ENCODE assay signal across 8 mouse cellular contexts in genomic region chr11:86201901-86202675, GRCm38 (mm10). TPM values are rescaled to one million over a fixed set of nuclear protein-coding genes. Genes with fewer than 3 reads are reported as not detected.
DNase-seq lines count a peak whose midpoint lies in the region; ATAC-seq and TF ChIP-seq lines count a peak whose summit lies in the region.

No protein-coding gene starts in this region.

- TF ChIP-seq POLR2A in kidney, adult 2 months (IDR thresholded peaks at IDR 0.05; ENCODE audit: low read depth, low read length), result no peak
- TF ChIP-seq POLR2A in bone marrow macrophage, adult 2 months (IDR thresholded peaks at IDR 0.05; ENCODE audit: borderline replicate concordance, low read depth, low read length), result no peak

- H3K9ac ChIP-seq in stomach, embryonic 16.5 days (ENCODE audit: low read length), result peak overlapping the region; percentile 89

- H3K4me2 ChIP-seq in stomach, embryonic 16.5 days (ENCODE audit: low read depth, low read length), result peak overlapping the region; percentile 62

- intact Hi-C loops in left cerebral cortex, postnatal 36 days (cut with DNase I), result no loop called here

- no peak for TF ChIP-seq CTCF in kidney, adult 2 months (conservative IDR thresholded peaks at IDR 0.05; ENCODE audit: insufficient read depth, insufficient read length, low read depth, low read length)
- TF ChIP-seq CTCF in bone marrow macrophage, adult 2 months (IDR thresholded peaks at IDR 0.05; ENCODE audit: low read depth, low read length), result no peak

- peak overlapping the region; percentile 39 for H3K27ac ChIP-seq in kidney, adult 2 months (ENCODE audit: insufficient read depth, low read depth, low read length)
- peak overlapping the region; percentile 88 for H3K27ac ChIP-seq in bone marrow macrophage, adult 2 months (ENCODE audit: insufficient read depth, low read depth, low read length)
- peak overlapping the region; percentile 95 for H3K27ac ChIP-seq in forebrain, embryonic 10.5 days
- H3K27ac ChIP-seq in stomach, embryonic 16.5 days (ENCODE audit: low read length), result peak overlapping the region; percentile 95

- ATAC-seq in stomach, embryonic 16.5 days (ENCODE audit: insufficient read depth, low FRiP score), result no peak

- H3K27me3 ChIP-seq in kidney, adult 2 months (replicated peaks; ENCODE audit: control insufficient read depth, insufficient read depth, low read length), result no peaks in the 10 kb centered on the region
- no peaks in the 10 kb centered on the region for H3K27me3 ChIP-seq in forebrain, embryonic 10.5 days (ENCODE audit: poor library complexity, severe bottlenecking)
- no peaks in the 10 kb centered on the region for H3K27me3 ChIP-seq in stomach, embryonic 16.5 days (ENCODE audit: control insufficient read depth, insufficient read depth, low read length)

- H3K4me1 ChIP-seq in kidney, adult 2 months (ENCODE audit: control insufficient read depth, insufficient read depth, low read length), result no peaks in the 10 kb centered on the region; the same call in 1 of the 2 replicates
- peaks cover 12% of the 10 kb centered on the region for H3K4me1 ChIP-seq in bone marrow macrophage, adult 2 months (ENCODE audit: control insufficient read depth, insufficient read depth, low read length)
- peaks cover 25% of the 10 kb centered on the region for H3K4me1 ChIP-seq in forebrain, embryonic 10.5 days
- peaks cover 13% of the 10 kb centered on the region for H3K4me1 ChIP-seq in stomach, embryonic 16.5 days (ENCODE audit: control insufficient read depth, insufficient read depth, low read length)

- peak overlapping the region; percentile 89 for H3K4me3 ChIP-seq in kidney, adult 2 months (ENCODE audit: insufficient read depth, low read depth, low read length)
- peak overlapping the region; percentile 86 for H3K4me3 ChIP-seq in bone marrow macrophage, adult 2 months (ENCODE audit: insufficient read depth, low read length)
- peak overlapping the region; percentile 72 for H3K4me3 ChIP-seq in forebrain, embryonic 10.5 days
- H3K4me3 ChIP-seq in stomach, embryonic 16.5 days (replicated peaks; ENCODE audit: low read length), result peak overlapping the region; percentile 84

- H3K9me3 ChIP-seq in forebrain, embryonic 10.5 days, result peaks cover 47% of the 10 kb centered on the region
- H3K9me3 ChIP-seq in stomach, embryonic 16.5 days (replicated peaks; ENCODE audit: control insufficient read depth, low read length), result no peaks in the 10 kb centered on the region

- 22% methylated on average over 16 of the region's 16 CpGs for WGBS in kidney, adult 2 months
- WGBS in forebrain, embryonic 10.5 days, result 62% methylated on average over 16 of the region's 16 CpGs
- WGBS in stomach, embryonic 16.5 days, result 35% methylated on average over 16 of the region's 16 CpGs

- DNase-seq in kidney, adult 2 months, result peak; percentile 19
- no peak for DNase-seq in kidney, adult 9 months
- DNase-seq in forebrain, embryonic 10.5 days (ENCODE audit: extremely low spot score, low spot score), result no peak
- peak; percentile 59 for DNase-seq in induced T-regulatory cell, adult 2 months (ENCODE audit: low read depth)
- DNase-seq in lung, postnatal 36 days, result peak; percentile 8
- DNase-seq in left cerebral cortex, postnatal 36 days (ENCODE audit: low spot score in 2 of 2), result no peak

- H3K36me3 ChIP-seq in kidney, adult 2 months (ENCODE audit: control insufficient read depth, insufficient read depth, low read length), result no peaks in the 10 kb centered on the region
- H3K36me3 ChIP-seq in forebrain, embryonic 10.5 days (replicated peaks), result peaks cover 66% of the 10 kb centered on the region
- peaks cover 26% of the 10 kb centered on the region for H3K36me3 ChIP-seq in stomach, embryonic 16.5 days (ENCODE audit: control insufficient read depth, insufficient read depth, low read length)

RNA-seq across cellular contexts. Expression of gene Brip1, which starts 1.1 kb away (rescaled TPM):
- 0.43 and 0.67 TPM in 2 replicates for polyA plus RNA-seq in kidney, adult 2 months (2012; rRNA removed)
- polyA plus RNA-seq in bone marrow macrophage, adult 2 months (2012; ENCODE audit: insufficient read depth, insufficient read length, missing spikeins), result 5.1 and 8.2 TPM in 2 replicates
- 11.5 and 11.7 TPM in 2 replicates for polyA plus RNA-seq in forebrain, embryonic 10.5 days (2016; fragmentation: Nextera tagmentation; extraction: Ambion mirVana)
- polyA plus RNA-seq in stomach, embryonic 16.5 days (2015; fragmentation: Nextera tagmentation; extraction: Ambion mirVana), result 6.8 and 9.5 TPM in 2 replicates
- total RNA-seq in left cerebral cortex, postnatal 36 days (2021), result under 1 TPM; 0.07 to 0.23 TPM

RNA-seq across cellular contexts. Expression of gene Ints2, which starts 55.3 kb away (rescaled TPM):
- 29.3 and 29.5 TPM in 2 replicates for polyA plus RNA-seq in kidney, adult 2 months (2012; rRNA removed)
- polyA plus RNA-seq in bone marrow macrophage, adult 2 months (2012; ENCODE audit: insufficient read depth, insufficient read length, missing spikeins), result 9.1 and 11.1 TPM in 2 replicates
- polyA plus RNA-seq in forebrain, embryonic 10.5 days (2016; fragmentation: Nextera tagmentation; extraction: Ambion mirVana), result 52.0 and 56.6 TPM in 2 replicates
- polyA plus RNA-seq in stomach, embryonic 16.5 days (2015; fragmentation: Nextera tagmentation; extraction: Ambion mirVana), result 22.2 and 23.0 TPM in 2 replicates
- 10 to 100 TPM; 21.0 to 28.2 TPM for total RNA-seq in left cerebral cortex, postnatal 36 days (2021)

Comparison
In these comparisons a context has a peak if more than half of its experiments do, and no peak if none do; other contexts are left out.
1. DNase-seq: peak in kidney, adult 2 months (single experiment), induced T-regulatory cell, adult 2 months (single experiment) and lung, postnatal 36 days (single experiment); none in kidney, adult 9 months (single experiment), forebrain, embryonic 10.5 days (single experiment) and left cerebral cortex, postnatal 36 days (0 of 2).
2. H3K27ac ChIP-seq: peak in every context shown above with its lines; median percentile 95 in forebrain, embryonic 10.5 days; 95 in stomach, embryonic 16.5 days; 88 in bone marrow macrophage, adult 2 months; 39 in kidney, adult 2 months.
3. Peak in every context shown above with its lines, with median percentiles within 50 percentile points of each other: H3K4me3 ChIP-seq.